Mouse (Mus musculus) midbrain, embryonic 10.5 days (tissue): ENCODE measurements at regions not wholly inside any gene's neighbourhood (a gene's known extent, or its start where the extent isn't known, plus 50 kb on each side); places are given as distances from the start of the nearest gene placed in this dataset.
A peak's percentile ranks its signal among the peaks of the same experiment; 100 is the strongest.

Source experiments
- DNase-seq: peaks from one replicate; pipeline ENCODE4 v3.0.0-alpha.2; 2017; ENCODE audit warnings: low spot score
- H3K27ac ChIP-seq: fragments of 300-500 bp; sonication (generic); replicated peaks from 2 replicates; pipeline ENCODE4 v1.5.1; 2016; ENCODE audit warnings: mild to moderate bottlenecking
- H3K27me3 ChIP-seq: fragments of 300-500 bp; sonication (generic); 2 replicates; pipeline ENCODE4 v1.6.1; 2016; ENCODE audit warnings: low read depth, mild to moderate bottlenecking; ENCODE audit not compliant: poor library complexity, severe bottlenecking
- H3K36me3 ChIP-seq: fragments of 300-500 bp; sonication (generic); 2 replicates; pipeline ENCODE4 v1.6.1; 2016; ENCODE audit warnings: mild to moderate bottlenecking, moderate library complexity
- H3K4me1 ChIP-seq: fragments of 300-500 bp; sonication (generic); 2 replicates; pipeline ENCODE4 v1.6.1; 2016
- H3K4me3 ChIP-seq: fragments of 300-500 bp; sonication (generic); 2 replicates; pipeline ENCODE4 v1.5.1; 2016; ENCODE audit warnings: mild to moderate bottlenecking, moderate library complexity
- H3K9me3 ChIP-seq: fragments of 300-500 bp; sonication (generic); replicated peaks from 2 replicates; pipeline ENCODE4 v1.6.1; 2016; ENCODE audit warnings: mild to moderate bottlenecking
- WGBS: fragments of 180-500 bp; shearing (Covaris S2); methylation state at CpG from one replicate; pipeline ENCODE4 v1.1.7; 2016; 5-methylcytosine and 5-hydroxymethylcytosine counted together

DNA sequence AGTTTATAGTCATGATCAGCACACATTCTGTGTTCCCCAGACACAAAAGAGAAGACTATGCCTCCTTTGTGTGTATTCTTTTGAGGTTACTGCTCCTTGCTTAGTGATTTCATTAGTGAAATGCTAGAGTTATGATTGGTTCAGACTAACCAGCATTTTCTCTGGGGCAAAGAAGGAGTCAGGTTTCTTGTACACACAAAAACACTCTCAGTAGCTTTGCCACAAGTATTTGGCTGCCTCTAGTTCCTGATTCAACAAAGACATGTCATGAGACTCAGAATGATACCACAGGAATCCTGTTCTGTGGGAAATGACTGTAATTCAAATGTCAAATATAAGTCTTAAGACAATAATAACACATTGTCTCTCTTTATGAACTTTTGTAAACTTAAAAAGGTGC is 86.9 kb downstream of the Alx1 start:
- H3K36me3 ChIP-seq = no peaks in the 10 kb centered on the region
- H3K9me3 ChIP-seq = no peaks in the 10 kb centered on the region
- DNase-seq = no peak
- H3K4me3 ChIP-seq = no peak overlapping the region
- no peaks in the 10 kb centered on the region for H3K27me3 ChIP-seq
- H3K4me1 ChIP-seq = no peaks in the 10 kb centered on the region
- no peak overlapping the region for H3K27ac ChIP-seq

DNA sequence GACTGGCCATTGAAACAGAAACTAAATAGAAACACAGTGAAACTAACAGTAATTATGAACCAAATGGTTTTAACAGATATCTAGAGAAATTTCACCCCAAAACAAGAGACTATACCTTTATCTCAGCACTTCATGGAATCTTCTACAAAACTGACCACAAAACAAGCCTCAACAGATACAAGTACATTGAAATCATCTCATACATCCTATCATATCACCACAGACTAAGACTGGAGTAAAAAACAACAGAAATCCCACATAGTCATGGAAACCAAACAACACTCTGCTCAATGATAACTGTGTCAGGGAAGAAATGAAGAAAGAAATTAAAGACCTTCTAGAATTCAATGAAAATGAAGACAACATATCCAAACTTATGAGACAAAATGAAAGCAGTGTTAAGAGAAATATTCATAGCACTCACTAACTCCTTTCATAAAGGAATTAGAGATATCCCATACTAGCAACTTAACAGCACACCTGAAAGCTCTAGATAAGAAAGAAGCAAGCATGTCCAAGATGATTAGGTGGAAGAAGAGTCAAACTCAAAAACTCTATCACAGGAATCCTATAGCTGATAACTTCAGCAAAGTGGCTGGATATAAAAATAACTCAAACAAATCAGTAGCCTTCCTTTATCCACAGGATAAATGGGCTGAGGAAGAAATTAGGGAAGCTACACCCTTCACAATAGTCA is 89.0 kb downstream of the Alx1 start:
- DNase-seq = no peak
- Histone ChIP-seq H3K9me3 (no peaks in the 10 kb centered on the region), H3K27me3 (no peaks in the 10 kb centered on the region), H3K4me1 (no peaks in the 10 kb centered on the region), H3K4me3 (no peak overlapping the region), H3K36me3 (no peaks in the 10 kb centered on the region), H3K27ac (no peak overlapping the region)

- WGBS = 74% methylated on average over 3 of the region's 3 CpGs
- Histone ChIP-seq H3K27ac (no peak overlapping the region), H3K4me3 (no peak overlapping the region), H3K4me1 (no peaks in the 10 kb centered on the region), H3K36me3 (no peaks in the 10 kb centered on the region), H3K27me3 (no peaks in the 10 kb centered on the region), H3K9me3 (no peaks in the 10 kb centered on the region)
- DNase-seq = no peak
These were observed 98.6 kb downstream of the Alx1 start for GRCm38 (mm10) chr10:102931445-102931844.

- Histone ChIP-seq H3K27me3 (no peaks in the 10 kb centered on the region), H3K27ac (no peak overlapping the region), H3K36me3 (no peaks in the 10 kb centered on the region), H3K4me3 (no peak overlapping the region), H3K9me3 (no peaks in the 10 kb centered on the region), H3K4me1 (no peaks in the 10 kb centered on the region)
- no peak for DNase-seq
- 91% methylated on average over 1 of the region's 1 CpGs for WGBS
These were observed 101.4 kb downstream of the Alx1 start for GRCm38 (mm10) chr10:102928651-102929050.

- Histone ChIP-seq H3K4me3 (no peak overlapping the region), H3K27me3 (no peaks in the 10 kb centered on the region), H3K4me1 (peaks cover 9% of the 10 kb centered on the region; the same call in 1 of the 2 replicates), H3K36me3 (no peaks in the 10 kb centered on the region), H3K27ac (no peak overlapping the region), H3K9me3 (no peaks in the 10 kb centered on the region)
- WGBS = 46% methylated on average over 2 of the region's 2 CpGs
- DNase-seq = no peak
These were observed 132.6 kb downstream of the Alx1 start for GRCm38 (mm10) chr10:102897368-102897767.

DNA sequence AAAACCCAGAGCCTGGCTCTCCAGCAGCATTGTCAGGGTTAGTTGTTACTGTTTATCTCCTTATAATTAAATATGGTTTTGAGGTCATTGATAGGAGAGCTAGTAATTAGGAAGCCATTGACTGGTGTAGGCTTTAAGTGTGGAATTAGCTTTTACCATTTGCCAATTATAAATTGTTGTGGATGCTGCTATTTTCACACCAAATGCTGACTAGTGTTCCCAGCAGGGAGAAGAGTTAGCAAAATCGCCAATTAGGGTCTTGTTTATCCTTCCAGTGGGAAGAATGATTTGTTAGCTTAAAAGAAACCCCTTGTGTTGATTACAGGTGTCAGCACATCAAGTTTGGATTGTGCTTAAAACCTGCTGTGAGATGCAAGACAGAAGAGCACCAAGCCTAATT is 134.1 kb downstream of the Alx1 start:
- H3K36me3 ChIP-seq = no peaks in the 10 kb centered on the region
- no peak for DNase-seq
- H3K4me1 ChIP-seq = peaks cover 8% of the 10 kb centered on the region; the same call in 1 of the 2 replicates
- no peaks in the 10 kb centered on the region for H3K9me3 ChIP-seq
- H3K27me3 ChIP-seq = no peaks in the 10 kb centered on the region
- WGBS = 16% methylated on average over 1 of the region's 1 CpGs
- H3K4me3 ChIP-seq = no peak overlapping the region
- H3K27ac ChIP-seq = no peak overlapping the region

GRCm38 (mm10) chr10:102892373-102892772 is 137.6 kb downstream of the Alx1 start:
- Histone ChIP-seq H3K27ac (no peak overlapping the region), H3K9me3 (no peaks in the 10 kb centered on the region), H3K27me3 (no peaks in the 10 kb centered on the region), H3K4me1 (peaks cover 4% of the 10 kb centered on the region; the same call in 1 of the 2 replicates), H3K4me3 (no peak overlapping the region), H3K36me3 (no peaks in the 10 kb centered on the region)
- DNase-seq = no peak
- WGBS = 91% methylated on average over 3 of the region's 3 CpGs

GRCm38 (mm10) chr10:102889709-102890108 is 140.3 kb downstream of the Alx1 start:
- Histone ChIP-seq H3K36me3 (no peaks in the 10 kb centered on the region), H3K27ac (no peak overlapping the region), H3K9me3 (no peaks in the 10 kb centered on the region), H3K4me3 (no peak overlapping the region), H3K4me1 (no peaks in the 10 kb centered on the region), H3K27me3 (no peaks in the 10 kb centered on the region)
- DNase-seq = no peak
- 90% methylated on average over 3 of the region's 3 CpGs for WGBS

GRCm38 (mm10) chr10:102881824-102882438 is 148.1 kb downstream of the Alx1 start:
- 72% methylated on average over 6 of the region's 6 CpGs for WGBS
- H3K27ac ChIP-seq = no peak overlapping the region
- DNase-seq = no peak

DNA sequence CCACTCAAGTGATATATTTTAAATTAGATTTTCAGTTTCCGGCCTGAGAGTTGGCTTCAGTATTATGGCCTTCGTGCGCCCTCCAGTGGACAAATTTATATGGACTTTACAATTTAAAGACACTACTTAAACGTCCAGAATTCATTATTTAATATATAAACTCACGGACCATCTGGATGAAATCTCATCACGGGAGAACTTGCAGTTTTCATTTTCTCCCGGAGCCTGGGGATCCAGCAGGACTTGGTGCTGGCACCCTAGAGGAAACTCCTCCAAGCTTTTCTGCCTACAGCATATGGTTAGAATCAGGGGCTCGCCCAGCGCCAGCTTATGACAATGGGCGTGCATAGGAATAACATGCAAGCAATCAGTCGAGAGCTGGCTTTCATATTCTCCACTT is 152.0 kb downstream of the Alx1 start:
- H3K4me3 ChIP-seq = no peak overlapping the region
- H3K9me3 ChIP-seq = no peaks in the 10 kb centered on the region
- H3K36me3 ChIP-seq = no peaks in the 10 kb centered on the region
- 48% methylated on average over 11 of the region's 11 CpGs for WGBS
- H3K27me3 ChIP-seq = no peaks in the 10 kb centered on the region
- no peak overlapping the region for H3K27ac ChIP-seq
- H3K4me1 ChIP-seq = no peaks in the 10 kb centered on the region
- peak; percentile 16 for DNase-seq

More at GRCm38 (mm10) chr10:102881824-102882438, 148.1 kb downstream of the Alx1 start:
- Histone ChIP-seq H3K27me3 (no peaks in the 10 kb centered on the region), H3K36me3 (no peaks in the 10 kb centered on the region), H3K4me3 (no peak overlapping the region), H3K9me3 (no peaks in the 10 kb centered on the region), H3K4me1 (no peaks in the 10 kb centered on the region)

DNA sequence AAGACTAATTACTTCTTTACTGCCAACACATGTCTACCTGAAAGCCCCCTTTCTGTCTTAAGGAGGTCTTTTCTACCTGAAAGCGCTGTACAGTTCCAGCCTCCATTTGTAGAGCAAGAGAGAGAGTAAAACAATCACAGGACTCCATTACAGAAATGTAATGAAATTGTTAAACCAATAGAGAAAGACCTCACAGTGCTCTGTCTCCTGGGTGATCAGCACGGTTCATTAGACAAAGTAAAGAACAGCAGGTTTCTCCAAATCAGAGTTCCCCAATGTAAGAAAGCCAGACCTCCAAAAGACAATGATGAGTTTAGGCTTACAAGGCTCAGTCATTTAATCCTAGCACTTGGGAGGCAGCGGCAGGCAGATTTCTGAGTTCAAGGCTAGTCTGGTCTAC is 153.1 kb downstream of the Alx1 start:
- no peaks in the 10 kb centered on the region for H3K36me3 ChIP-seq
- no peak overlapping the region for H3K27ac ChIP-seq
- H3K27me3 ChIP-seq = no peaks in the 10 kb centered on the region
- H3K9me3 ChIP-seq = no peaks in the 10 kb centered on the region
- H3K4me1 ChIP-seq = no peaks in the 10 kb centered on the region
- WGBS = 58% methylated on average over 3 of the region's 3 CpGs
- no peak overlapping the region for H3K4me3 ChIP-seq
- DNase-seq = no peak

DNA sequence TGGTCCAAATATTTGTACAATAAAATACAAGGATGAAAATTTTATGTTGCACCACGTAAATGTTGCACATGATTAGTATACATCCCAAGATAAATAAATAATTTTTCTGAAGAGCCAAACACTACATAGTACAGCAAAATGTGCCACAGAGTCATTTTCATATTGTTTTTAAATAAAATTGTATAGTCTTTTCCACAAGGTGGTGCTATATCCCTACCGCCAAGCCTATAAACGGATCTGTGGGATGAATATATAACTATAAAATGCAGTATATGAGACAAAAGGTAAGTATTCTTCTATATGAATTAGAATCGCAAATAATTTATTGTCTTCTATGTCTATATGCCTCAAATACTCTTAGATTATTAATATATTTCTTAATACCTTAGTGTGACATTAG is 163.1 kb downstream of the Alx1 start:
- DNase-seq = no peak
- H3K27me3 ChIP-seq = no peaks in the 10 kb centered on the region
- no peaks in the 10 kb centered on the region for H3K9me3 ChIP-seq
- H3K4me1 ChIP-seq = no peaks in the 10 kb centered on the region
- WGBS = 47% methylated on average over 4 of the region's 4 CpGs
- no peak overlapping the region for H3K4me3 ChIP-seq
- H3K27ac ChIP-seq = no peak overlapping the region
- H3K36me3 ChIP-seq = no peaks in the 10 kb centered on the region

DNA sequence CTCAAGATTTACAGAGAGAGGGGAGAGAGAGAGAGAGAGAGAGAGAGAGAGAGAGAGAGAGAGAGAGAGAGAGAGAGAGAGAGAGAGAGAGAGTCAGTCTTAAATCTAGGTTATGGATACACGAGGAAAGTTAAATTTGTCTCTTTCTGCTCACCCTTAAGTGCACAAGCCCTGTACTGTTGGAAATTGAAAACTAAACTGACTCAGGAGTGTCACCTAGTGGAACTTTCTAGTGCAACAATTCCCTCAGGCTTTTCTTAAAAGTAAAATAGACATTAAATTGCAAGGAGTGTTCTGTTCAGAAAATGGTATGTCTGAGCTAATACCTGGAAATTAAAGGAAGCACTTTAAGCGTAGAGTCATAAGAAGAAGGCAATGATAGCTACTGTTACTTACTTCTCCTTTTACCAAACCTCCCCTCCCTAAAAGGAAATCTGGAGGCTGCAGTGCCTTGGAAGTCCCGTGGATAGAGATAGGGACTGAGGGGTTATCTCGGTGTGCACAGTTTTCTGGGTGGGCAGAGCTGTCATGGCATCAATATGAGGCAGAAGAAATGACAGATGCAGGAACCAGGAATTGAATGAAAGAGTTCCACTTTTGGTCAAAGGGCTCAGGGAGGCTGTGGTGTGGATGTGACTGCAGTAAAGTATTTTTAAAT is 193.3 kb downstream of the Alx1 start:
- H3K27ac ChIP-seq = no peak overlapping the region
- H3K4me1 ChIP-seq = no peaks in the 10 kb centered on the region
- no peak overlapping the region for H3K4me3 ChIP-seq
- H3K27me3 ChIP-seq = no peaks in the 10 kb centered on the region
- H3K9me3 ChIP-seq = no peaks in the 10 kb centered on the region
- 62% methylated on average over 4 of the region's 4 CpGs for WGBS
- no peak for DNase-seq
- H3K36me3 ChIP-seq = no peaks in the 10 kb centered on the region
